Mouse (Mus musculus) skeletal muscle tissue, adult 2 months (tissue): ENCODE data around the gene Oas2.

Experiments
- DNase-seq: peaks from one replicate; pipeline ENCODE4 v3.0.0-alpha.2; 2012; ENCODE audit warnings: low read depth, low spot score

Oas2 gene

GRCm38 (mm10) chr5:120732740-120733139 is 16.9 kb downstream of the Oas2 start:
- no peak for DNase-seq

GRCm38 (mm10) chr5:120729319-120729718 is 20.3 kb downstream of the Oas2 start:
- DNase-seq: no peak

- no peak for DNase-seq
Measured at GRCm38 (mm10) chr5:120725811-120726455, 23.7 kb downstream of the Oas2 start.

GRCm38 (mm10) chr5:120721005-120721404 is 28.6 kb downstream of the Oas2 start:
- DNase-seq: no peak

GRCm38 (mm10) chr5:120718600-120719378 is 30.9 kb downstream of the Oas2 start:
- DNase-seq: no peak

GRCm38 (mm10) chr5:120717136-120717535 is 32.5 kb downstream of the Oas2 start:
- no peak for DNase-seq

GRCm38 (mm10) chr5:120714314-120714713 is 35.3 kb downstream of the Oas2 start:
- DNase-seq: peak; percentile 26

- DNase-seq: no peak
Measured at GRCm38 (mm10) chr5:120712721-120713120, 36.9 kb downstream of the Oas2 start.

GRCm38 (mm10) chr5:120711827-120712226 is 37.8 kb downstream of the Oas2 start, which contains the start of gene Dtx1:
TSS of gene Dtx1 (minus strand) at chr5:120711927.
- DNase-seq: no peak

- DNase-seq: no peak
Measured at GRCm38 (mm10) chr5:120711416-120711815, 38.2 kb downstream of the Oas2 start.

- no peak for DNase-seq
Measured at GRCm38 (mm10) chr5:120710826-120711248, 38.8 kb downstream of the Oas2 start.

GRCm38 (mm10) chr5:120710161-120710825 is 39.4 kb downstream of the Oas2 start:
- no peak for DNase-seq

GRCm38 (mm10) chr5:120706976-120707375 is 42.7 kb downstream of the Oas2 start:
- no peak for DNase-seq

- peak; percentile 13 for DNase-seq
Measured at GRCm38 (mm10) chr5:120706541-120706940, 43.1 kb downstream of the Oas2 start.

- no peak for DNase-seq
Measured at GRCm38 (mm10) chr5:120704421-120704820, 45.2 kb downstream of the Oas2 start.

GRCm38 (mm10) chr5:120703660-120704059 is 46.0 kb downstream of the Oas2 start:
- DNase-seq: no peak

- DNase-seq: no peak
Measured at GRCm38 (mm10) chr5:120702969-120703368, 46.7 kb downstream of the Oas2 start.

- no peak for DNase-seq
Measured at GRCm38 (mm10) chr5:120702421-120702820, 47.2 kb downstream of the Oas2 start.

GRCm38 (mm10) chr5:120700996-120701790 is 48.5 kb downstream of the Oas2 start:
- DNase-seq: no peak

GRCm38 (mm10) chr5:120698801-120699391 is 50.8 kb downstream of the Oas2 start:
- no peak for DNase-seq

- no peak for DNase-seq
Measured at GRCm38 (mm10) chr5:120698181-120698580, 51.5 kb downstream of the Oas2 start.
